ENCODE assay signal across 7 mouse cellular contexts in the genomic region with DNA sequence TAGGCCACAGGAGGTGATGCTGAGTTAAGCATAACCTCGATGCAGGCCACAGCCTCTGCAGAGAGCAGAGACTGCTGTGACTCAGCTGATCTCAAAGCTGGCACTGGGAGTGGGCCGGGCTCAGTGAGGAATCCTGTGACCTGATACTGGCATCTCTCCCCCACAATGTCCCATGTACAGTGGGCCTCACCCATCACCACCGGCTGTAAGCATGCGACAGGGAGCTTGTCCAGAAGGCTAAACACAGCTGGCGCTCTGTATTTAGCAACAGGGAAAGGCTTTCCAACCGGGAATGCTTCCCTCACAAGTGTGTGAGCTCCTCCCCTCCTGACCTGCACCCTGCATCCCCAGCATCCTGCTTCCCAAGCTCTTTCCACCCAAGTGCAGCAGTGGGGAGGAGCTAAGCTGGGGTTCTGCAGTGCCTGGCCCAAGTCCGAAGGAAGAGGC. TPM values are rescaled to one million over a fixed set of nuclear protein-coding genes. Genes with fewer than 3 reads are reported as not detected.
DNase-seq lines count a peak whose midpoint lies in the region; ATAC-seq and TF ChIP-seq lines count a peak whose summit lies in the region.

No protein-coding gene starts in this region.

- DNase-seq in lung, adult 18-20 months = peak; percentile 24 to 45
- no peak for DNase-seq in lung, adult 2 months
- DNase-seq in fibroblast of lung, adult 2 months (ENCODE audit: low read depth) = peak; percentile 77
- DNase-seq in heart, postnatal 10 days = peak; percentile 82 to 88

- H3K9me3 ChIP-seq in liver, embryonic 15.5 days (replicated peaks) = no peaks in the 10 kb centered on the region

- no peaks in the 10 kb centered on the region for H3K36me3 ChIP-seq in liver, embryonic 15.5 days (replicated peaks)

- H3K4me3 ChIP-seq in lung, adult 2 months (replicated peaks; ENCODE audit: extremely low read depth, low read depth, low read length) = no peak overlapping the region
- H3K4me3 ChIP-seq in liver, embryonic 15.5 days (replicated peaks) = no peak overlapping the region

- ATAC-seq in liver, embryonic 15.5 days (ENCODE audit: insufficient read depth) = 0 out of 2 replicates have a peak, but pooled peaks have one; percentile 27
- no peak for ATAC-seq in activated CD4-positive, CD25-positive, alpha-beta regulatory T cell, adult 4 months
- no peak for ATAC-seq in megakaryocyte-erythroid progenitor cell, adult 5-6 weeks (replicated peaks; ENCODE audit: low FRiP score, low TSS enrichment, poor library complexity, severe bottlenecking)

- H3K4me2 ChIP-seq in liver, embryonic 15.5 days = no peak overlapping the region

- peaks cover 11% of the 10 kb centered on the region for H3K4me1 ChIP-seq in lung, adult 2 months (ENCODE audit: control insufficient read depth, insufficient read depth, low read length)
- peaks cover 20% of the 10 kb centered on the region for H3K4me1 ChIP-seq in liver, embryonic 15.5 days (replicated peaks)

- H3K27me3 ChIP-seq in liver, embryonic 15.5 days = no peaks in the 10 kb centered on the region

- 46% methylated on average over 7 of the region's 7 CpGs for WGBS in lung, adult 2 months
- 47% methylated on average over 7 of the region's 7 CpGs for WGBS in liver, embryonic 15.5 days (ENCODE audit: insufficient replicate concordance)

- H3K9ac ChIP-seq in liver, embryonic 15.5 days = no peak overlapping the region

- TF ChIP-seq CTCF in lung, adult 2 months (IDR thresholded peaks at IDR 0.05; ENCODE audit: insufficient read depth, low read length) = no peak

- intact Hi-C loops in heart, postnatal 10 days (cut with DNase I) = loop anchor here (5.0 kb wide), 1 partner anchor 36 kb away; no protein-coding TSS in a partner anchor

- no peak for TF ChIP-seq POLR2A in lung, adult 2 months (IDR thresholded peaks at IDR 0.05; ENCODE audit: borderline replicate concordance, extremely low read depth, low read depth, low read length)

- H3K27ac ChIP-seq in liver, embryonic 15.5 days (replicated peaks) = no peak overlapping the region

RNA-seq across cellular contexts. Expression of a gene that starts 23.2 kb away (rescaled TPM):
- polyA plus RNA-seq in lung, adult 2 months (2012; rRNA removed) = 106 and 153 TPM in 2 replicates
- total RNA-seq in heart, postnatal 10 days (2021) = 10 to 100 TPM; 93.2 to 94.9 TPM
- 73.4 and 83.4 TPM in 2 replicates for polyA plus RNA-seq in liver, embryonic 15.5 days (2015; fragmentation: Nextera tagmentation; extraction: Ambion mirVana)
- 10 to 100 TPM; 31.0 to 34.5 TPM for polyA plus RNA-seq in activated CD4-positive, CD25-positive, alpha-beta regulatory T cell, adult 4 months (2017; shearing (Covaris generic))
- not detected in 2 replicates for total RNA-seq in megakaryocyte-erythroid progenitor cell, adult 5-6 weeks (2014; fragmentation: Nextera tagmentation)
- 0.14 and 0.38 TPM in 2 replicates for total RNA-seq in megakaryocyte-erythroid progenitor cell, adult 5-6 weeks (2017)

RNA-seq across cellular contexts. Expression of a gene that starts 52.5 kb away (rescaled TPM):
- 10.0 and 11.9 TPM in 2 replicates for polyA plus RNA-seq in lung, adult 2 months (2012; rRNA removed)
- total RNA-seq in heart, postnatal 10 days (2021) = 10 to 100 TPM; 24.5 to 25.9 TPM
- 12.5 and 12.6 TPM in 2 replicates for polyA plus RNA-seq in liver, embryonic 15.5 days (2015; fragmentation: Nextera tagmentation; extraction: Ambion mirVana)
- 10 to 100 TPM; 27.5 to 27.9 TPM for polyA plus RNA-seq in activated CD4-positive, CD25-positive, alpha-beta regulatory T cell, adult 4 months (2017; shearing (Covaris generic))
- total RNA-seq in megakaryocyte-erythroid progenitor cell, adult 5-6 weeks (2014; fragmentation: Nextera tagmentation) = 19.7 and 28.0 TPM in 2 replicates
- total RNA-seq in megakaryocyte-erythroid progenitor cell, adult 5-6 weeks (2017) = 68.8 and 85.7 TPM in 2 replicates
